Mouse (Mus musculus): ENCODE measurements around the gene Vgll4. TPM values are rescaled to one million over a fixed set of nuclear protein-coding genes. Genes with fewer than 3 reads are reported as not detected.
"Not testable (repeated sequence)": the region's sequence is repeated elsewhere in the genome, so short reads cannot be mapped to it uniquely, and the experiment has no call there.

Vgll4 gene
- total and polyA plus RNA-seq, 3 experiments: 55.2 to 76.3 (median 57.5) TPM

- no peak for DNase-seq
These were observed 30.1 kb downstream of the Vgll4 start for GRCm38 (mm10) chr6:114939666-114940065.

- no peak for DNase-seq
These were observed 32.9 kb downstream of the Vgll4 start for GRCm38 (mm10) chr6:114936941-114937313.

DNA sequence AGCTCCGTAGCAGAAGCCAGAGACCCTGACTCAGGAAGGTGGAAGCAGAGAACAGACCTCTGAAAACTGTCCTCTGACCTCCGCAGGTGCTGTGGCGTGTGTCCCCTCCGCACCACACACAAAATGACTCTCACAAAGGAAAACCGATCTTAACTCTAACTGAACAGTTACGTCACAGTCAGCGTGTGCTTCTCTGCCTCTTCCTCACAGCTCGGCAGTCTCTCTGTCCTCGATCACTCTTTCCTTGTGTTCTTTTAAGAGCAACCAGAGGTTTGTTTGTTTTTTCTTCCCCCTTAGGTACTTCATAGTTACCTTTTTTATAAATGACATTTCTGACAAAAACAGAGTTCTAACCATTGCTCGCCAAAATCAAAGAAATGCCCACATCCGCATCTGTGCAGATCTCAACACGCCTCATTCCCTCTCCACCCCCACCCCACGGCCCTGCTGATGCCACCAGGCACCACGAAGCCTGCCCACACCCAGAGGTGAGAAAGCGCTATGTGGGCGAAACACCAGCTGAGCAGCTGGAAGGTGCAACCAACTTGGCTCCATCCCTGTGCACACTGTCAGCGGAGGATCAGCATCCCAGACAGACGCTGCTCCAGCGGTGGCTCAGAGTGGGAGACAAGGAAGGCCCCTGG, 33.4 kb downstream of the Vgll4 start:
- DNase-seq: no peak

- DNase-seq: no peak
These were observed 34.4 kb downstream of the Vgll4 start for GRCm38 (mm10) chr6:114935362-114935761.

- DNase-seq: no peak
These were observed 35.7 kb downstream of the Vgll4 start for GRCm38 (mm10) chr6:114934045-114934444.

GRCm38 (mm10) chr6:114932991-114933392, 36.8 kb downstream of the Vgll4 start:
- no peak for DNase-seq

GRCm38 (mm10) chr6:114932116-114932500, 37.7 kb downstream of the Vgll4 start:
- no peak for DNase-seq

GRCm38 (mm10) chr6:114931212-114932115, 38.3 kb downstream of the Vgll4 start:
- no peak for DNase-seq

DNA sequence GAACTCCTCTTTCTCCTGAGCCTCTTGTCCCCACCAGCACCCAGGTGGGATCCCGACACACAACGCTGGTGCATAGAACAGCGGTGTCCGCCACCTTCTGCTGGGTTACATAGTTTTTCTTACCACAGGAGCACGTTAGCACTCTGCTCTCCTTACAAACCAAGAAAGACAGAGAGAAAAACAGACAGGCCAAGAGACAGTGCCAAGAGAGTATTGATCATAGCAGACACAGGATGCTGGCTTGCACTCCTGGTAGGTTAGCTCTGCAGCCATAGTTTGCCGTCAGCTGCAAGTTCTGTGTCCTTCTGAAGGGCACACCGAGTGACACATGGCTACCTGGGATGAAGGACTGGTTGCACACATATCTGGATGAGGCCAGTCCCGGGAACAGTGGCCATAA, 39.1 kb downstream of the Vgll4 start:
- no peak for DNase-seq

GRCm38 (mm10) chr6:114930038-114930591, 39.7 kb downstream of the Vgll4 start:
- peak; percentile 56 for DNase-seq

GRCm38 (mm10) chr6:114929346-114929745, 40.4 kb downstream of the Vgll4 start:
- no peak for DNase-seq

DNA sequence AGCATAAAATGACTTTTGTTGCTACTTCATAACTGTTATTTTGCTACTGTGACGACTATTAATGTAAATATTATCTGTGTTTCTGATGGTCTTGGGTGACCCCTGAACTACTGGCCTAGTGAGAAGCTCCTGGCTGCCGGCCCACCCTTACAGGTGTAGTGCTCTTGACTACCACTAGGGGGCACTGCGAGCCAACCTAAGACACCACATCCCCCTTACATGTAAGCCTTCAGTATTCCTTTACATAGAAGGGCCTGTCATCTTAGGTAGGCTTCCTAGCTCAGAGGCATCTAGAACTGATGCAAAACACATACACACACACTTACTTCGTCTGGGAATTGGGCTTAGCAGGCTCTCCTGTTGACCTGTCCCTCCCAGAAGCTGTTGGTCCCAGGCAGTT, 41.3 kb downstream of the Vgll4 start:
- DNase-seq: peak; percentile 69

DNA sequence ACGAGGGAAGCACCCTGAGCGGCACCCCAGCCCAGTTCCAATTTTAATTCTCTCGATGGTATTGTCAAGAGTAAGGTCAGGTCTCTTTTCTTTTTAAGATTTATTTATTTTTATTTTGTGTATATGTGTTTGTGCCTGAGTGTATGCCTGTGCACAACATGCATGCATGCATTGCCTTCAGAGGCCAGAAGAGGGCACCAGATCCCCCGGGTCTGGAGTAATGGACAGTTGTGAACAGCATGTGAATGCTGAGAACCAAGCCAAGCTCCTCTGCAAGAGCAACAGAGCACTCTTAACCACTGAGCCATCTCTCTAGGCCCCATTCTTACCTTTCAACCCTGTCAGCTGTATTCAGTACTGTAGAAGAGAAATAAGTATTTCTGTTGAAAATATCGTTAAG, 42.4 kb downstream of the Vgll4 start:
- DNase-seq: no peak

GRCm38 (mm10) chr6:114926369-114927157, 43.2 kb downstream of the Vgll4 start:
- DNase-seq: no peak

- no peak for DNase-seq
These were observed 44.6 kb downstream of the Vgll4 start for GRCm38 (mm10) chr6:114925196-114925595.

- not testable (repeated sequence) for DNase-seq
These were observed 47.3 kb downstream of the Vgll4 start for GRCm38 (mm10) chr6:114922355-114923096.

DNA sequence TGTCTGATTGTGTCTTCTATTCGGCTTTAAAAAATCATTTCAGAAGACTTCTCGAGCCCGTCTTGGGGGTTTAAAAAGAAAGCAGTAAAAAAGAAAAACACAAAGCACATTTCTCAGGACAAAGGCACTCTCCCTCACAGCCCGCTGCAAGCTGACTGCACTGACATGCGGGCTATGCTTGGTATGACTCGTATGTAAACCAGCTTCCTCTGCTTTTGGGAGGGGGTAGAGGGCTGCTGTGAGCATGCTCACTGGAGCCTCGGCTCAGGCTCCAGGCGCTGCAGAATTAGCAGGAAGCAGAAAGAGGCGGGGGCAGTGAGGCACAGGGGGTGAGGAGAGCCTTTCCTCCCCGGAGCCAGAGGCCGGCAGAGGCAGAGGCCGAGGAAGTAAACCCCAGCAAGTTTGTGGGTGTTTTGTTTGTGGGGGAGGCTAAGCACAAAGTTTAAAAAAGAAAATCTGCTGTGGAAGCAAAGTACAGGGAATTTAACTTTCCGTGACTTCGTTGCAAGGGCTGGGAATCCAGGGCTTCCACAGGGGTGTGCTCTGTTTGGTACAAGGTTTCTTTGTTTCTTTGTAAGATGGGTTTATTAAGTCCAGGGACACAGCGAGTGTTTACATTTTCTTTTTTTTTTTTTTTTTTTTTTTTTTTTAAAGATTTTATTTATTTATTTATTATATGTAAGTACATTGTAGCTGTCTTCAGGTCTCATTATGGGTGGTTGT, 48.0 kb downstream of the Vgll4 start:
- DNase-seq: peak; percentile 95

DNA sequence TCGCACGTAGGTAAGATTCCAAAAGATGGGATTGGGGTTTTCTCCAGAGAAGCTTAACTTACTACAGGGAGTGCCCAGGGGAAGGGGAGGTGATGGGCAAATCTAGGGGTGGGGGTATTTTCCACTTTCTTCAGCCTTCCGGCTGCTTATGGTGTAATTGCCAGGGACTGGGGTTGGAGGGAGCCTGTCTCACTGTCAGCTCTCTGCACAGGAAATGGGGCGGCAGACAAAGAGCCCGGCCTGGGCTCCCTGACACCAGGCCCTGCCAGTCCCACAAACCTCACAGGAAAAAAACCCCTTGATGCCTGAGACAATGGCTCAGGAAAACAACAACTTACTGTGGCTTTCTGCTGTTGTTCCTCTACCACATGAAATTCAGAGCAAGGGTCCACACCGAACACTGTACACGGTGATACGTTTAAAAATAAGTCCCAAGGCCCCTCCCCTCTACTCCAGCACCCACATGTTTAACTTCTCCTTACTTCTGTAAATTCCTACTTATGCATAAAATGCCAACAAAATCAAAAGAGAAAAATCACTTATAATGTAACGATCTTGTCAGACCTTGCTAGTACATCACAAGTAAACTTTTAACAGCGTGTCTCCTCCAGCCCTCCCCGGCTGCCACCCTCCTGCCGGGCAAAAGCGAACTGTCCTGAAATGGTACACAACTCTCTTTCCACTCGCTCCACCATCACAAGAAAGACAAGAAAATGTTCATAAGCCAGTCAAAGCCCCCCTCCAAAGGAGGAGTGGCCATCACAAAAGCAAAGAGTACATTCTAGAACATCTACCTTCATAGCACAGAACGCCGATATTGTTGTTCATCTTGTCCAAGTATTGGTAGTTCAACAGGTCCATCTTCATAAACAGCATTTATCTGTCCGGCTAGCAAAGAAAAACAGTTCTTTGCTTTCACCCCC, 49.0 kb downstream of the Vgll4 start:
- peak; percentile 81 for DNase-seq

DNA sequence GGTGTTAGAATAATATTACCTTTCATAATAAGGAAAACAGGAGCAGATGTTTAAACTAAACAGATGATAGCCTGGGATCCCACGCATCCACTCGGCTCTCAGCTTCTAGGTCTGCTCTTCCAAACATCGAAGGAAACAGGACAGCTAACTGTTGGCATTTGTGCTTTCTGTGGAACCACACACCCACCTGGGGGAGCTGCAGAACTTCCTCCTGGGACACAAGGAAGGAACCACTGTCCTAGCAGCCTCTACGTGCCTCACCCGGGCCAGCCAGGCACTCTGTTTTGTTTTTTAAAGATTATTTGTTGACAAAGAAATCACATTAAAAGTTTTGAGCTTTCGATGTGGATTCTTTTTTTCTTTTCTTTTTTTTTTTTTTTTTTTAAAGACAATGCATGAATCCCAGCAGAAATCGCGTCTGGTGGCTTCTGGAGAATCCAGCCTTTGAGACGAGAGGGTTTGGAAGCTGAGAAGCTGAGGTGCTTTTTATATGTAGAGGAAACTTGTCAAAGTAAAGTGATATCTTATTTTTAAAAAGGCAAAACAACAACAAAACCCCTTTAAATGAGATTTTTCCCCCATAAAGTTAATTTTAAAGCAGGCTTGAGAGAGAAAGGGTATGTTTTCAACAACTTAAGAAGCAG, 50.0 kb downstream of the Vgll4 start:
- DNase-seq: peak; percentile 47
